Mouse (Mus musculus): ENCODE data around the gene Tmem100. TPM values are rescaled to one million over a fixed set of nuclear protein-coding genes. Genes with fewer than 3 reads are reported as not detected.

Gene Tmem100
- total RNA-seq, 4 experiments from 2014 or later, result 9.1 to 24.0 (median 11.7) TPM

DNA sequence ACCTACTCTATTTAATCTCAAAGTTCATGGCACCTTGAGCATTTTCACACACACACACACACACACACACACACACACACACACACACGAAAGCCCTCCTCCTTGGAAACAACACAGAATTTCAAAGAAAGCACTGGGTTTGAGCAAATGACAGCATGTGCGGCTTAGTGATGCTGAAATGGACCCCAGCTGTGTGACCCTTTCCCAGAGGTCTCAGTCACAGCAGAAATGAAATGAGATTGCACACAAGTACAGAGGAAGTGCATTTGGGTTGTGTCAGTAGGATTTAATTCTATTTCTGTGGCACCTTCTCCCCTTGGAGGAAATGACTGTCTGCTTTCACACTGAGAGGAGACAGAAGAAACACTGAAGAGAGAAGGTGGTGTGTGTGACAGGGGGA lies 26.9 kb downstream of the Tmem100 start:
- DNase-seq (ENCODE audit: low spot score in 2 of 2), result no peak

DNA sequence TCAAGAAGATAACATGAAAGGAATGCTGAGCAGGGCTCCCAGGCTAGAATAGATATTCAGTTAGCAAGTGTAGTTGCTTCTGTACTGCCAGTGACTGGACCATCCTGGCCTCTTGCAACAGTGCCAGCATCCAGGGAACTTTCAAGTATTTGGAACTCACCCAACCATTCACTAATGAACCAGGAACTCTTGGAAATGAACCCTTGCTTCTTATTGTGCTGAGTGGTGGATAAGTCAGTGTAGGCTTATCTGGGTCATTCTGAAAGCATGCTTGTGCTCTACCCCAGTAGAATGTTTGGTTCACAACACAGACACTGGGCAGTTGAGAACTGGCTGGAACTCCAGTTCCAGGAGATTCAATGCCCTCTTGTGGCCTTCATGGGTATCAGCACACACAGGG lies 29.1 kb downstream of the Tmem100 start:
- DNase-seq (ENCODE audit: low spot score in 2 of 2), result no peak

DNA sequence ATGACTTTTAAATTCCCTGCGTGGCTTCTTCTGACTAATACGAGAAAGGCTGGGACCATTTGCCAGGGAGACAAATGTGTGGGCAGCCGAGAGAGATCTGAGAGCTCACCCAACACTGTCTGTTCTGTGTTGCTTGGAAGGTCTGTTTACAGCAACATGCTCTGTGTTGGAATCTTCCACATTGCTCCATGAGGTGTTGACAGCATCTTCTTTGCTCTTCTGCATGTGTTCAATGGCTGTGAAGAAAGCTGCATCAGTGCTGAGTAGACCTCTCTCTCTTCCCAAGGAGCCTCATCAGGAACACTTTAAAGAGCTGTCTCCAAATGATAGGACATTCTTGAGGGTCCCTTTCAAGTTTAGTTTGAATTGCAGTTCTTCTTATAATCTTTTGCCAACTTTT lies 32.5 kb downstream of the Tmem100 start:
- DNase-seq (ENCODE audit: low spot score in 2 of 2), result no peak

DNA sequence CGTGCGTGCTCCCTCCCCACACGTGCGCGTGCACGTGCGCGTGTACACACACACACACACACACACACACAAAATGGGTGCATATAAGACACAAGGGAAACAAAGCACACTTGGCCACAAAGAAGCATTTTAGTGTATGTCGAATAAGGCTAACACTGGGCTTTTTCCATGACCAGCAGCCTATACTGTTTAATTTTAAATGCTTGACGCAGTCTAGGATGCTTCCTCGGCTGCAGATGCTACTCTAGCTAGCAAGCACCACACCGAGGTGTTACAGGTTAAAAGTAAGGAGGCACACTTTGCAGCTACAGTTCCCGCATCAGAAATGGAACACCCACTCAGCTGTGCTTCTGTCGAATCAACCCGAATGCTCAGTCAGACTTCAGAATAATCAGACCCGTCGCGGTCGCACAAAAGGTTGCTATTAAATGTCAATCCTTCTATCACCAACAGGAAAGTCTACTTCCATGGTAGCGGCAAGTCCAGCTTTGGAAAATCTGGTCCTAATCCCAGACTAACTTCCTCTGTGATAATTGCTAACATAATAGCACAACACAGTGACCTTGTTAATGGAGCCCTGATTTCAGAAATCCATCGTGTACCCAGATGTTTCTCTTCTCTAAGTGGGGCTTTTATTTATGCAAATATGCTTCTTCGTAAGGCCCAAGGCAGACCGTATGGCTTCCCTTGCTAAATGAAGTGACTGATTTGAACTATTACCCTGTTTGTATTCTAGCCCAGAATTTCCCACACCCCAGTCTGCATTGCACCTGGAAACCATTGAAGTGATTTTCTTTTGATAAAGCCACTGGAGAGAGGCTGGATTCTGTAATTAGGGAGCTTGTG lies 36.5 kb downstream of the Tmem100 start:
- DNase-seq (ENCODE audit: low spot score in 2 of 2), result no peak

DNA sequence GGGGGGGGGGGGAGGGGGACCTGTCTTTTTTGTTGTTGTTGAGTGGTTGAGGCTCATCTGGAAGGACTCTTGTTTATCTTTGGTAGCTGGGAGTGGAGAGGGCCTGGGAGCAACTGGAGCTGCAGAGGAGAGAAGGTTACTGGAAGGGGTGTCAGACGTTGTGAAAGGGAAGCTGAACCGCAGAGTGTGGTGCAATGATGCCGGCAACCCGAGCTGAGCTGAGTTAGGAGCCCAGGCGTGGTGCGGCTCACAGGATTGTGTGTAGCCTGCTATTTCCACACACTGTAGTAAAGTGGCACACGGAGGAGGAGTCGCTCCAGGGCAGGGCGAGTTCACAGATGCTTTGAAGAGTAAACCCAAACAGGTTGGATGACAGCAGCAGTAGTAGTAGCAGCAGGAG lies 41.6 kb downstream of the Tmem100 start:
- DNase-seq (ENCODE audit: low spot score in 2 of 2), result peak; percentile 70 to 83

DNA sequence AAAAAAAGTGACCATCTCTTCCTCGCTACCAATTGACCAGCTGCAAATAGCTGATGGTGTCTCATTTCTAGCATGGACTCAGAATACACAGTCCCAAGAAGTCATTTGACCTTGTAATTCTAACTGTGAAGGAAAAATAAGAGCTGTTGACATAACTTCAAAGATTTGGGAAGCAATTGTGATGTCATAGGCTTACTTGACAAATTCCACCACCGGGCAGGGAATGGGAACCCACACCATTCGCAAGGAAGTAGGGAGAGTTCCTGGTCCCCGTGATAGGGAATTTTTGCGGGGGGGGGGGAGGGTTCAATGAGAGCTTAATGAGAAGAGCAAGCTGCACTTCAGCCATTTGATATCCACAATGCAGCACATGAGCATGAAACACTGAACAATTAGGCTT lies 43.1 kb downstream of the Tmem100 start:
- DNase-seq (ENCODE audit: low spot score in 2 of 2), result no peak

DNA sequence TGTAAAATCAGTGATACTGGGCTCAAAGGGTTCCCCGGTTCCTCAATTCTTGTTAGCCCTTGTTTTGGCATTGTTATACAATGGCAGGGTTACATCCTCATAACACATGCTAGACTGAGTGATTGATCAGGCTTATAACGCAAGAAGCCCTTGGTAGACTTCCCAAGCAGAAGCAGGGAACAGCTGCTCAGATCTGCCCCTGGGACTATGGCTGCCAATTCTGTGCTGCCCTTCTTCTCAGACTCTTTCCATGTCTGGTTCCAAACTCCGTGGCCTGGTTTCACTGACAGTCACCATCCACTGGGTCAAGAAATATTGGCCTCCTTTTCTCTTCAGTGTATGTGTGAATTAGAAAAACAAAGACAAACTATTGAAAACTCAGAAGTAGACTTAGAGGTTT lies 46.5 kb downstream of the Tmem100 start:
- DNase-seq (ENCODE audit: low spot score in 2 of 2), result no peak

DNA sequence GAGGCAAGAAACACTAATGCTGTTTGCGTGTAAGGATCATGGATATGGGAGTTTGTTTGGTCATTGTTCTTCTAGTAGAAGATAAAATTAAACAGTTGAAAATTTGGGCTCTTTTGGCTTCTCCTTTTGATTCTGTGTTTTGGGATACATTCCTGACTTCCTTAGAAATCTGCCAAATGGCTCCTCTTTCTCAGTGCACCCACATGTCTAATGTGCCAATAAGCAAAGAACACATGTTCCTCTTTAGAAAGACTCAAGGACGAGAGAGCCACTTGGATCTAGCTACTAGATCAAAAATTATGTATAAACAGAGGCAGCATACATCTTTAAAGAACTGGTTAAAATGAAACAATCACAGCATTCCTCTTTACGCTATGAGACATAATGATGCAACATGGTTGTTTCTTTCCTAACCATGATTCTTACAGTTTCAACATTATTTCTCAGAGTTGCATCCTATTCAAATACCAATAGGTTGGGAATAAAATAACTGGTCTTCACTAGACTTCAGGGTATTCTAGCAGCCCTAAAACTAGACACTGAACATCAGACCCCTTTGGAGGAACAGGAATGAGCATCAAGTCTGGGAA lies 50.6 kb downstream of the Tmem100 start:
- DNase-seq (ENCODE audit: low spot score in 2 of 2), result no peak

DNA sequence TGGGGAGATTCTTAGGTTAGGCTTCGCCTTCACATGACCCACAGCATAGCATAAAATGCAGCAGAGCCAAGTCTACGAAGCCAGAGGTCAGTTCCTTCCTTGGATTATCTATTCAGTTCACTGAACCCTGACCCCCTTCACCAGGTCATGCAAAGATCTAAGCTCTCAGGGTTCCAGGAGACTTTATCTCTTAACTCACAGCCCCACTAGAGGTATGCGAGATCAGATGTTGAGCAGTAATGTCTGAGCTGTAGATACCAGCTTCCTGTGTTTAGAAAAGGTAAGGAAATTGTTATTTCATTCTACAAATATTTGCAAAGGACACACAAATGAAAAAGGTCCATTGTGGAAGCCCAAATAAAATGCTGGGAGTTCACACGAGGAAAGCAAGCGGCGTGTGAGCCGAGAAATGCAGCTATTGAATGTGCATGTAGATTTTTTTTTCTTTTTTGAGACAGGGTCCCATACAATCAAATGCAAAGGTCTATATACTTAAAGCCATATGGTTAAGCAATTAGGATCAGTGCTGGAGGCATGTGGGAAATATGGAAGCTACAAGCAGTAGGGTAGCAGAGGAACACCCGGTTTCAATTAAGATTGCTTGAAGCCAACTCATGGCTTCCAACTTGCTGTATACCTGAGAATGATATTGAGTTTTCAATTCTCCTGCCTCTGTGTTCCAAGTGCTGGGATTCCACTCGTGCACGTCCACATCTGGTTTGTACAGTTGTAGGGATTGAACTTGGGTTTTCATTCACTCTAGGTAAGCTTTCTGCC lies 51.9 kb downstream of the Tmem100 start:
- no peak for DNase-seq (ENCODE audit: low spot score in 2 of 2)

DNA sequence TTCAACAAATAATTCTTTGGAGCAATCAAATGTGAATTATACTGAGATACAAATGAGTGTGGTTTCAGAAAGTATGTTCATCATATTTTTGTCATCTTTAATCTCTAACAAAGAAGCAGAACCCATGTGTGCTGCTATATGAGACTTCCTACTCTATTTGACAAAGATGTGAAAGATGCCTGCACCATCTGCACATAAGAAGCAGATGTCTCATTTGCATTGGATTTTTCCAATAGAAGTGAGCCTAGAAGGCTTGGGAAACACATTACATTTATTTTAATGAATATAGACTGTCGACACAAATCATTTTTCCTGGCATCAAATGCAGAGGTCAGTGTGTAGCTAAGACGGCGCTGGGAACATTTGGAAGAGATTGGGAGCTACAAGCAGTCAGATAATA lies 52.9 kb downstream of the Tmem100 start:
- no peak for DNase-seq (ENCODE audit: low spot score in 2 of 2)

DNA sequence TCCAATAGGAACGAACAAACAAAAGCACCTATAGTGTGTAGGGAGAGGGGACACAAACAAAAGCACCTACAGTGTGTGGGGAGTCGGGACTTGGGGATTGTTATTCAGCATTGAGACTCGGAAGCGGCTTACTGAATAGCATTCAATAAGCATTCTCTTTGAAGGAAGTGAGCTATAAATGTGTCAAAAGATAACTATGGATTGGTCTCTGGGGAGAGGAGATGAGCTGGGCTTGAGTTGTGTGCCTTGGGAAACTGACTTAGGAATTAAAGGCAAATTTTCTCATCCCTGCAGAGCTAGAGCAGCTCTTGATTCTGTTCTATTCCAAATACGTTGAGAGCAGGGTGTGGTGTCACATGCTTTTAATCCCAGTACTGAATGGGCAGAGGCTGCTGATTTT lies 54.0 kb downstream of the Tmem100 start:
- no peak for DNase-seq (ENCODE audit: low spot score in 2 of 2)

Other genes starting within 250 kb of the Tmem100 start
- 1 to 10 TPM; 3.1 to 4.5 (median 4.3) TPM for gene Pctp, start 27.5 kb upstream of the Tmem100 start, total RNA-seq (2022)
- 1 to 10 TPM; 1.7 to 3.3 (median 2.4) TPM for gene Gm45716, start 157.3 kb downstream of the Tmem100 start, total RNA-seq (2022)
- gene Mmd, start 219.1 kb downstream of the Tmem100 start, total RNA-seq (2022), result 10 to 100 TPM in 2 of 4 experiments, 1 to 10 TPM in 2; 9.3 to 20.4 (median 12.4) TPM

Measured in gastrocnemius, adult 8-10 months (tissue).